Mouse (Mus musculus) E14TG2a.4 (cell line): Measurements from ENCODE around the gene Ech1.

Experiments
- CTCF ChIP-seq: conservative IDR thresholded peaks from 2 replicates; pipeline ENCODE4 v1.5.1; 2014; ENCODE audit warnings: low read length
- POU5F1 ChIP-seq: IDR thresholded peaks from 2 replicates; pipeline ENCODE4 v1.6.1; 2014; ENCODE audit warnings: low read length, borderline replicate concordance

GRCm38 (mm10) chr7:28811228-28811627, 13.8 kb upstream of the Ech1 start:
- TF ChIP-seq CTCF (no peak), POU5F1 (no peak)
